Mouse (Mus musculus) adrenal gland, postnatal 10 days (tissue): ENCODE measurements around the gene Rft1. TPM values are rescaled to one million over a fixed set of nuclear protein-coding genes. Genes with fewer than 3 reads are reported as not detected.
A peak's percentile ranks its signal among the peaks of the same experiment; 100 is the strongest.

Source experiments
- DNase-seq: peaks from one replicate; pipeline ENCODE4 v3.0.0; 2021; ENCODE audit warnings: mixed read lengths
- long read RNA-seq, 2 experiments: library from polyadenylated mRNA; stranded (forward); transcript quantifications; one replicate each; pipeline ENCODE4 v2.0.0; 2021
- total RNA-seq, 2 experiments: library from RNA; stranded (reverse); gene quantifications; 2 replicates each; pipeline ENCODE4 v1.2.3; 2021

Gene Rft1
- total RNA-seq = 10 to 100 TPM; 21.2 to 24.2 TPM
- long read RNA-seq, experiment 1, transcript Rft1-201 (13 exons, 2,387 nt) = major isoform, 38 of 54 reads
- long read RNA-seq, experiment 1, partial matches to known transcripts = 3 of 54 reads
- long read RNA-seq, experiment 1, other reads (novel, unspliced or antisense) = 11 of 54 reads
- long read RNA-seq, experiment 2, transcript Rft1-201 (13 exons, 2,387 nt) = major isoform, 7 of 17 reads
- long read RNA-seq, experiment 2, partial matches to known transcripts = 2 of 17 reads
- long read RNA-seq, experiment 2, other reads (novel, unspliced or antisense) = 7 of 17 reads

GRCm38 (mm10) chr14:30653943-30654659, at the start of gene Rft1:
Rft1 (plus strand) TSS chr14:30654360.
- peak; percentile 100 for DNase-seq

GRCm38 (mm10) chr14:30606817-30607216, 47.3 kb upstream of the Rft1 start:
- DNase-seq = no peak

- no peak for DNase-seq
These were observed 46.5 kb upstream of the Rft1 start for GRCm38 (mm10) chr14:30607696-30608095.

GRCm38 (mm10) chr14:30608176-30608575, 46.0 kb upstream of the Rft1 start:
- DNase-seq = no peak

GRCm38 (mm10) chr14:30609499-30609898, 44.7 kb upstream of the Rft1 start:
- no peak for DNase-seq

GRCm38 (mm10) chr14:30610304-30610703, 43.9 kb upstream of the Rft1 start:
- DNase-seq = no peak

- DNase-seq = no peak
These were observed 43.2 kb upstream of the Rft1 start for GRCm38 (mm10) chr14:30610940-30611339.

GRCm38 (mm10) chr14:30612523-30612922, 41.6 kb upstream of the Rft1 start:
- peak; percentile 94 for DNase-seq

GRCm38 (mm10) chr14:30612962-30613715, 41.0 kb upstream of the Rft1 start:
- DNase-seq = peak; percentile 55

GRCm38 (mm10) chr14:30616751-30617150, 37.4 kb upstream of the Rft1 start:
- DNase-seq = no peak

GRCm38 (mm10) chr14:30618746-30619275, 35.3 kb upstream of the Rft1 start:
- DNase-seq = no peak

GRCm38 (mm10) chr14:30619982-30620578, 34.1 kb upstream of the Rft1 start:
- no peak for DNase-seq

GRCm38 (mm10) chr14:30622130-30622529, 32.0 kb upstream of the Rft1 start:
- DNase-seq = no peak

GRCm38 (mm10) chr14:30622556-30622955, 31.6 kb upstream of the Rft1 start:
- no peak for DNase-seq

- DNase-seq = peak; percentile 36
These were observed 29.9 kb upstream of the Rft1 start for GRCm38 (mm10) chr14:30624277-30624721.

- DNase-seq = peak; percentile 75
These were observed 28.9 kb upstream of the Rft1 start for GRCm38 (mm10) chr14:30625131-30625807.

- DNase-seq = peak; percentile 91
These were observed 28.1 kb upstream of the Rft1 start, which contains the start of gene Prkcd for GRCm38 (mm10) chr14:30625856-30626726. Prkcd (minus strand) TSS chr14:30626210.

- no peak for DNase-seq
These were observed 27.1 kb upstream of the Rft1 start for GRCm38 (mm10) chr14:30626756-30627742.

GRCm38 (mm10) chr14:30628235-30628634, 25.9 kb upstream of the Rft1 start:
- DNase-seq = no peak
